Mouse (Mus musculus): Measurements from ENCODE around the gene Clcn2. TPM values are rescaled to one million over a fixed set of nuclear protein-coding genes. Genes with fewer than 3 reads are reported as not detected.
A peak's percentile ranks its signal among the peaks of the same experiment; 100 is the strongest.
"Not testable (repeated sequence)": the region's sequence is repeated elsewhere in the genome, so short reads cannot be mapped to it uniquely, and the experiment has no call there.

The Clcn2 gene
- polyA plus RNA-seq, 1 experiment from 2014 or later: 19.2 TPM

GRCm38 (mm10) chr16:20671886-20672285, 45.7 kb downstream of the Clcn2 start:
- Histone ChIP-seq H3K4me1 (peaks cover 29% of the 10 kb centered on the region), H3K9me3 (no peaks in the 10 kb centered on the region), H3K4me2 (replicated peaks) (peak overlapping the region; percentile 59), H3K36me3 (peaks cover 16% of the 10 kb centered on the region), H3K9ac (replicated peaks) (peak overlapping the region; percentile 80; the same call in 1 of the 2 replicates), H3K27me3 (no peaks in the 10 kb centered on the region), H3K4me3 (peak overlapping the region; percentile 87), H3K27ac (replicated peaks) (no peak overlapping the region)
- ATAC-seq (replicated peaks): no peak
- 21% methylated on average over 6 of the region's 6 CpGs for WGBS

- WGBS: 84% methylated on average over 3 of the region's 3 CpGs
- Histone ChIP-seq H3K27ac (replicated peaks) (no peak overlapping the region), H3K9ac (replicated peaks) (no peak overlapping the region), H3K36me3 (peaks cover 1% of the 10 kb centered on the region; the same call in 1 of the 2 replicates), H3K4me2 (replicated peaks) (no peak overlapping the region), H3K9me3 (no peaks in the 10 kb centered on the region), H3K27me3 (no peaks in the 10 kb centered on the region), H3K4me1 (peaks cover 27% of the 10 kb centered on the region), H3K4me3 (no peak overlapping the region)
- no peak for ATAC-seq (replicated peaks)
Measured at GRCm38 (mm10) chr16:20670291-20670690, 47.3 kb downstream of the Clcn2 start.

- not testable (repeated sequence) for H3K4me1 ChIP-seq; H3K4me3 ChIP-seq; ATAC-seq (replicated peaks); H3K27ac ChIP-seq (replicated peaks); H3K27me3 ChIP-seq; H3K4me2 ChIP-seq (replicated peaks); H3K9me3 ChIP-seq; H3K9ac ChIP-seq (replicated peaks)
- H3K36me3 ChIP-seq: peaks cover 12% of the 10 kb centered on the region
- WGBS: 98% methylated on average over 5 of the region's 6 CpGs
Measured at GRCm38 (mm10) chr16:20668013-20668412, 49.5 kb downstream of the Clcn2 start, which contains the start of gene Eif4g1. Eif4g1 (plus strand) TSS chr16:20668313.

GRCm38 (mm10) chr16:20657661-20658060, 59.9 kb downstream of the Clcn2 start:
- H3K9ac ChIP-seq (replicated peaks): no peak overlapping the region
- H3K36me3 ChIP-seq: peaks cover 81% of the 10 kb centered on the region
- no peak overlapping the region for H3K4me2 ChIP-seq (replicated peaks)
- no peaks in the 10 kb centered on the region for H3K9me3 ChIP-seq
- H3K27ac ChIP-seq (replicated peaks): no peak overlapping the region
- no peak overlapping the region for H3K4me3 ChIP-seq
- H3K27me3 ChIP-seq: no peaks in the 10 kb centered on the region
- H3K4me1 ChIP-seq: peaks cover 8% of the 10 kb centered on the region
- 92% methylated on average over 4 of the region's 4 CpGs for WGBS
- ATAC-seq (replicated peaks): no peak

- H3K9me3 ChIP-seq: no peaks in the 10 kb centered on the region
- H3K9ac ChIP-seq (replicated peaks): no peak overlapping the region
- no peak overlapping the region for H3K4me3 ChIP-seq
- peaks cover 21% of the 10 kb centered on the region for H3K4me1 ChIP-seq
- no peaks in the 10 kb centered on the region for H3K27me3 ChIP-seq
- H3K4me2 ChIP-seq (replicated peaks): no peak overlapping the region
- no peak overlapping the region for H3K27ac ChIP-seq (replicated peaks)
- no peak for ATAC-seq (replicated peaks)
- peaks cover 39% of the 10 kb centered on the region for H3K36me3 ChIP-seq
- WGBS: 41% methylated on average over 2 of the region's 2 CpGs
Measured at GRCm38 (mm10) chr16:20653315-20653714, 64.2 kb downstream of the Clcn2 start.

Other genes starting within 250 kb of the Clcn2 start
- gene Eif2b5, start 218.9 kb downstream of the Clcn2 start, polyA plus RNA-seq (2015; fragmentation: Nextera tagmentation; extraction: Ambion mirVana): 96.8 and 98.9 TPM in 2 replicates
- gene Dvl3, start 200.8 kb downstream of the Clcn2 start, polyA plus RNA-seq (2015; fragmentation: Nextera tagmentation; extraction: Ambion mirVana): 33.3 and 33.7 TPM in 2 replicates
- gene Ap2m1, start 182.3 kb downstream of the Clcn2 start, polyA plus RNA-seq (2015; fragmentation: Nextera tagmentation; extraction: Ambion mirVana): 1,124 and 1,145 TPM in 2 replicates
- gene Abcf3, start 169.2 kb downstream of the Clcn2 start, polyA plus RNA-seq (2015; fragmentation: Nextera tagmentation; extraction: Ambion mirVana): 74.0 and 74.5 TPM in 2 replicates
- 4.3 and 5.3 TPM in 2 replicates for gene Vwa5b2, start 128.3 kb downstream of the Clcn2 start, polyA plus RNA-seq (2015; fragmentation: Nextera tagmentation; extraction: Ambion mirVana)
- gene Eef1akmt4, start 106.2 kb downstream of the Clcn2 start, polyA plus RNA-seq (2015; fragmentation: Nextera tagmentation; extraction: Ambion mirVana): 16.3 and 18.9 TPM in 2 replicates
- not detected in 2 replicates for gene Gm49333, start 106.1 kb downstream of the Clcn2 start, polyA plus RNA-seq (2015; fragmentation: Nextera tagmentation; extraction: Ambion mirVana)
- gene Alg3, start 106.0 kb downstream of the Clcn2 start, polyA plus RNA-seq (2015; fragmentation: Nextera tagmentation; extraction: Ambion mirVana): 30.5 and 34.0 TPM in 2 replicates
- 19.2 and 20.9 TPM in 2 replicates for gene Camk2n2, start 96.5 kb downstream of the Clcn2 start, polyA plus RNA-seq (2015; fragmentation: Nextera tagmentation; extraction: Ambion mirVana)
- 11.9 and 12.7 TPM in 2 replicates for gene Ece2, start 87.9 kb downstream of the Clcn2 start, polyA plus RNA-seq (2015; fragmentation: Nextera tagmentation; extraction: Ambion mirVana)
- 379 and 388 TPM in 2 replicates for gene Psmd2, start 66.1 kb downstream of the Clcn2 start, polyA plus RNA-seq (2015; fragmentation: Nextera tagmentation; extraction: Ambion mirVana)
- 137 and 140 TPM in 2 replicates for gene Eif4g1, start 49.4 kb downstream of the Clcn2 start, polyA plus RNA-seq (2015; fragmentation: Nextera tagmentation; extraction: Ambion mirVana)
- gene Fam131a, start 24.5 kb downstream of the Clcn2 start, polyA plus RNA-seq (2015; fragmentation: Nextera tagmentation; extraction: Ambion mirVana): 51.8 and 54.4 TPM in 2 replicates
- gene Polr2h, start 81 bp downstream of the Clcn2 start, polyA plus RNA-seq (2015; fragmentation: Nextera tagmentation; extraction: Ambion mirVana): 86.4 and 96.1 TPM in 2 replicates
- 3.5 and 3.7 TPM in 2 replicates for gene Chrd, start 15.4 kb upstream of the Clcn2 start, polyA plus RNA-seq (2015; fragmentation: Nextera tagmentation; extraction: Ambion mirVana)
- gene Thpo, start 16.8 kb upstream of the Clcn2 start, polyA plus RNA-seq (2015; fragmentation: Nextera tagmentation; extraction: Ambion mirVana): 0.80 and 0.91 TPM in 2 replicates